Mouse (Mus musculus): ENCODE data around the gene Gm5089.

Gene Gm5089

DNA sequence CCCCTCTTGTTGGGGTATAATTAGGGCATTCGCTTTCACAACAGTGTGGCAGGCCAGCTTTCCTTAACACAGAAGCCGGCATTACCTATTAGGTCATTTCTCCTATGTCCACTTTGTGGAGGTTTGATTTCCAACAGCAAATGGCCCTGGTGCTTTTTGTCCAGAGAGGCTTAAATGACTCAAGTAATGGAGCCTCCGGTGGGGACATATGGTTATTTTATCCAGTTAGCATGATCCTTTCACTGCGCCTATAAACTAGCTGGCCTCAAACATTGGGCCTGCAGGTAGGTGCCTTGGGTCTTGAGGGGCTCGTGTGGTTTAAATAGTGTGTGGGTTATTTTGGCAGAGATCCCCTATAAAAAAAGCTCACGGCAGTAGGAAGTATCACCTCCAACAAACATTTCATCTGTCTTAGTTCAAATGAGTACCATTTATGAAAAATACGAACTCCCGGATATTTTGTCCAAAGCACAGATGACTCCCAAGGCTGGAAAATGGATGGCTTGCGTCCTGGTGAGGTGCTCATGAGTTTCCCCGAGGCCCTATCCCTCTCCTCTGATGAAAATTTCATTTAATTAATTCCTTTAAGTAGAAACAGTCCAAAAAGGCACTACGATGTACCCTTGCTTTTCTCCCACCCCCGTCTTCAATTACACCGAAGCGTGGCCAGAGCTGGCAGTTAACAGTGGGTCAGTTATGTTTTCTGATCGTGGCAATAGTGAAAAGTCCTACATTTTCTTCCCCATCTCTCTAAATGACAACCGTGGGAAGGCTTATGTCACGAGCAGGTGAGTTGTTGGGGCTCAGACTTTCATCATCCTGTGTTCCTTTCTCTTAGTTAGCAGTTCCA, 64.4 kb downstream of the Gm5089 start:
- no peak for DNase-seq (ENCODE audit: low read depth, low spot score)

DNA sequence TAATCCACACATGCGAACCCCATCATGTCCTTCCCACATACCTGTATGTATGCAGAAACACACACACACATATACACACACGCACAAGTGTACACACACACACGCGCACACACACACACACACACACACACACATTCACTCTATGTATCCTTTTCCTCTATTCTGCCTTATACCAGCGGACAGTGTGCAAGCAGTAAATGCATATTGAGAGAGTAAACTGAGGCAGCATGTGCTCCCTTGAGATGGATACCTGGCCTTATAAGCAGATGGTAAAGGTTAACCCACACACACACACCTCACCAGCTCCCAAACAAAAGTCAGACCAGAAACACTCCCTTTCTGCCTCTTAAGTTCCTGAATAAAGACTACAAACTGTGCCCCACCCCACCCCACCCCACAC, 65.2 kb downstream of the Gm5089 start:
- DNase-seq (ENCODE audit: low read depth, low spot score): no peak

DNA sequence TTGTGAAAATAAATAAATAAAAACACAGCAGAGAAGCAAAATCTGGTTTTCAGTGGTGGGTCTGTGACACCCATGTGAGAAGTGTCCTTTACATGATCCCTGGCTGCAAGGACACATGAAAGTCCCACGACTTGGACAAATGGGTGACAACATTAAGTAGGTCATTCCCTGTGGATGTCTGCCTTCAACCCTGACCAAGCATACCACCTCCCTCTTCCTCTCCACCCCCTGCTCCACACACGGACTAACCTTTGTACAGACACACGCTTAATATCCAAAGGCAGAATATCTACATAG, 65.7 kb downstream of the Gm5089 start:
- DNase-seq (ENCODE audit: low read depth, low spot score): no peak
